Mouse (Mus musculus): ENCODE data around the gene Gapvd1.
"Not testable (repeated sequence)": the region's sequence is repeated elsewhere in the genome, so short reads cannot be mapped to it uniquely, and the experiment has no call there.

Gapvd1 gene

GRCm38 (mm10) chr2:34754551-34755358, at the start of gene Gapvd1:
TSS of gene Gapvd1 (minus strand) at chr2:34755232.
- DNase-seq (ENCODE audit: extremely low spot score), result peak; percentile 73

DNA sequence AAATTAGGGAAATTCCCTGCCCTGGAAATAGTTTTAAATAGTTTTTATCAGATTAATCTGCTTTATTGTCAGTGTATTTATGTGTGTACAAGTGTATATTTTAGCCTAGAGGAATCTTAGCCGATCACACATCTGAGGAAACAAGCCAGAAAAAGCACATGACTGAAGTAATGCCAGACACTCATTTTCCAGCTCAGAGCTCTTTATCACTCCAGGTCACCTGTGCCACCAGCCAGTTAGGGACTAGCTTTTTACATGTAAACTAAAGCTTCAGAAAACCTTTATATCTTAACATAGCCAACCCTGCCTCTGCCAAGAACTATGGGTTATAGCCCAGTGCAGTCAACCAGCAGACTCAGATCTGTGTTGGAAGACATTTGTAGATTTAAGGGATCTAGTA, 49.8 kb upstream of the Gapvd1 start:
- no peak for DNase-seq (ENCODE audit: extremely low spot score)

GRCm38 (mm10) chr2:34804172-34804571, 49.1 kb upstream of the Gapvd1 start:
- DNase-seq (ENCODE audit: extremely low spot score), result no peak

DNA sequence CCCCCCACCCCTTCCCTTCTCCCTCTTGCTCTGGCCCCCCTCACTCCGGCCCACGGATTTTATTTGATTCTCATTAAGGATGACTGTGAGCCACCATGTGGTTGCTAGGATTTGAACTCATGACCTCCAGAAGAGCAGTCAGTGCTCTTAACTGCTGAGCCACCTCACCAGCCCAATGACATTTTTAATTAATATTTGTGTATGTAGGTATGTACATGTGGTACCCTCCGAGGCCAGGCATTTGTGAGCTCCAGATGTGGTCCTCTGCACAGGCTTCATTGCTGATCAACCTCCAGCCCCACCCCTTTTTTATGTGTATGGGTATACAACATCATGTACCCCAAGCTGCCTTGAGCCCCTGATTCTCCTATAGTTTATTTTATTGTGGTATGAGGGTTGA, 48.7 kb upstream of the Gapvd1 start:
- no peak for DNase-seq (ENCODE audit: extremely low spot score)

DNA sequence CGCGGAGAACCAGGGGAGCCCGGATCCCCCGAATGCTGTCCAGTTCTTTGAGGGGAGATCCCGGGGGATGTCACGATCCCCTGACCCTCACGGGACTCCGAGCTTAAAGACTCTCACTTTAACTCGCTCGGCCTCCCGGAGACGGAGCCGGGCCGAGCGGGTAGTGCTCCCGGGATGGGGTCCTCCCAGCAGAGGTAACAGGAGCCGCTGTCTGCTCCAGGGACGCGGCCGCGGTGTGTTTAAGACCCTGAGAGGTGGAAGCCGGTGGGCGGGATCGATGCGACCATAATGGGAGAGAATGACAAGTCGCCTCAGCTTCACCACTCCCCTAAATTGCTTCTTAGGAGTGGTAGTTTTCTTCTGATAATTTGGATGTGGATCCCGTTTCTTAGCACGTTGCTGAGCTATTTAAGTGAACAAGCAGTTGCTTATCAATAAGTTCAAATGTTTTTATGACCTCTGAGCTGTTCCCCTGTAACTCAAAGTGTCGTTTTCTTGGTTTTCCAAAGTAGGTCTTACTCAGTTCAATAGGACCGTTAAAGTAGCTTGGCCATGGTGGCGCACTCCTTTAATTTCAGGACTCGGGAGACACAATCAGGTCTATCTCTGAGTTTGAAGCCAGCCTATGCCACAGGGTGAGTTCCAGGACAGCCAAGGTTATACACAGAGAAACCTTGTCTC, 47.7 kb upstream of the Gapvd1 start:
- peak; percentile 31 for DNase-seq (ENCODE audit: extremely low spot score)

GRCm38 (mm10) chr2:34801516-34802482, 46.8 kb upstream of the Gapvd1 start:
- peak; percentile 95 for DNase-seq (ENCODE audit: extremely low spot score)

- no peak for DNase-seq (ENCODE audit: extremely low spot score)
Observed at GRCm38 (mm10) chr2:34800371-34800770, 45.3 kb upstream of the Gapvd1 start.

DNA sequence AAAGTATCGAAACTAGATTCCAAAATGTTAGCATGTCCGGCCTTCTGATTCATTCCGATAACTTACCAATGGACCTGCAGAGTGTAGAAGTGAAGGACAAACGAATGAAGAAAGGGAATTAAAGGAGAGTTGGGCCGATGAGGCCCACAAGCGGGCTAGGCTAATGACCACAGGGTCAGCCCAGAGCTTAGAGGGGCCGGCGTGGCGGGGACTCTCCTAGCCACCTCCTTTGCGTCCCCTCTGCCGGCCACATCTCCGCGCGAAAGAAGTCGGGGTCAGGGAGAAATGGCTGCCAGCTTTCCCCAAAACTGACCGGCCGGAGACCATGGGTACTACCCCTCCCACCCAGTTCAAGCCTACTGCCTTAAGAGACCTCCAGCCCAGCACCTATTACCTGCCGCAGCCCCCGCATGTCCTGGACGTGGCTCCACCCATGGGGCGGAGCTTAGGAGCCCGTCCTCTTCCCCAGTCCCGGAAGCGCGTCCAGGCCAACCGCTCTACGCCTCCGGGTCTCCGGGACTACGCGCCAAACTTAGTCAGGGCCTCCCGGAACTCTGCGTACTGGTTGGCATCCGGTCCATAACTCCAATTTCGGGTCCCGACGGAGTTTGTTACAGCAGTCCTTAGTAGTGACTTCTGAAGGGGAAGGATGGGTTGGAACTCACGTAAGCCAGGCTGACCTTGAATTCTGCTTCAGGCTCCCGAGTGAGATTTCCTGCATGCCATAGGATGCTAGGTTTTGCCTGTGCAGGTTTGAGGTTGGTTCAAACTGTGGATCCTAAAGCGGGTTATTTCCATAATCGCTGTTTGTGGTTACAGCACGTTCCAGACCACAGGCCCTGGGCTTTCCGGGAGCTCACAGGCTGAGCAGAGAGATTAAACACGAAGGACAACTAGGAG, 44.6 kb upstream of the Gapvd1 start, which contains the start of gene Rabepk:
Rabepk (minus strand) TSS at position 556 of the 900 bp plus-strand sequence.
- DNase-seq (ENCODE audit: extremely low spot score), result peak; percentile 87

DNA sequence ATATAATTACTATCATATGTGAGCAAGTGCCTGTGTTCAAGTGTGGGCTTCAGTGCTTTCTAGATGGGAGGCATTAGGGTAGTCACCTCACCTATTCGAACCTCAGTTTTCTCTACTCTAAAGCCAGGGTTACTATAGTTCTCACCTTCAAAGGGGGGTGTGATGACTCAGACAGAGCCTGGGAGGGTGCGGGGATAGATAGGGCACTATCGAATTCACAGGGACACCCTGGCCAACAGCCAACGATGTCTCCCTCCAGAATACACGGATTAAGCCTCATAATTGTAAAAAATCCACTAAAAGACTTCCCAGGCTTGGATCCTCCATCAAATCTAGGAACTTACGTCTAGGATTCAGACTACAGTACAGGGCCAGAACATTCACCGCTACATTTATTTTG, 40.4 kb upstream of the Gapvd1 start:
- no peak for DNase-seq (ENCODE audit: extremely low spot score)

DNA sequence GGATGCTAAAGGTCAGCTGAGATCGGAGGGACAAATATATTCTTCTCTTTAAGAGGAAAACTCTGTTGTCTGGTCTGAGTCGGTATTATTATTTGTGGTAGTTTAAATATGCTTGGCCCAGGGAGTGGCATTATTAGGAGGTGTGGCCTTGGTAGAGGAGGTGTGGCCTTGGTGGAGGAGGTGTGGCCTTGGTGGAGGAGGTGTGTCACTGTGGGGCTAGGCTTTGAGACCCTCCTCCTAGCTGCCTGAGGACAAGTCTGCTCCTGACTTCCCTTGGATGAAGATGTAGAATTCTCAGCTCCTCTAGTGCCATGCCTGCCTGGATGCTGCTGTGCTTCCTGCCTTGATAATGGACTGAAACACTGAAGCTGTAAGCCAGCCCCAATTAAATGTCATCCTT, 39.5 kb upstream of the Gapvd1 start:
- DNase-seq (ENCODE audit: extremely low spot score), result no peak

- not testable (repeated sequence) for DNase-seq (ENCODE audit: extremely low spot score)
Observed at GRCm38 (mm10) chr2:34792543-34792942, 37.5 kb upstream of the Gapvd1 start.

- DNase-seq (ENCODE audit: extremely low spot score), result no peak
Observed at GRCm38 (mm10) chr2:34790282-34790681, 35.2 kb upstream of the Gapvd1 start.

GRCm38 (mm10) chr2:34784085-34784484, 29.1 kb upstream of the Gapvd1 start:
- peak; percentile 44 for DNase-seq (ENCODE audit: extremely low spot score)

GRCm38 (mm10) chr2:34783064-34784020, 28.3 kb upstream of the Gapvd1 start:
- DNase-seq (ENCODE audit: extremely low spot score), result no peak

DNA sequence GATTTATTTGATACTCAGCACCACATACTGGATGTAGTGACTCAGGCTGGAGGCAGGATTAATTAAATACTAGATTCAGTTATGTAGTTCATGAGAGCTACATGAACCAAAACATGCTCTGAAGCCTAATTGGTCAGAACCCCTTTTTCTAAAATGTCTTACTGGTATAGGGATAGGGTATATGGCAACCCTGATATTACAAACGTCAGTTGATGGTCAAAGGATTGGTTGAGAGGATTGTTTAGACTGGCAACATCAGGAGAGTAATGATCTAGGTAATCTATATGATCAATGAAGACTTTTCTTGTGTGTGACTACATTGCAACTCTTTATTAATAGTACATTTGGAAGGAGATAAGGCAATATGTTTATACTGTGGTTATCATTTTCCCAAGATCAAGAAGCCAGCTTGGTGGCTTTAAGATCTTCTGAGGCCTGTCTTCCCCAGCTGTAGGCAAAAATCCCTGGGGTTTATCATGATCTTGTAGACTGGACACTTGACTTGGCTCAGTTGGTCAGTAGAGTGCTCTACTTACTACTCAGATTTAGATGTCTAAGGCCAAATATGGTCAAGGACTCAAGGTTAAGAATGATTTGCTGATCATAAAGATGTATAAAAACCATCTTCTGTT, 22.3 kb upstream of the Gapvd1 start:
- DNase-seq (ENCODE audit: extremely low spot score), result no peak

- DNase-seq (ENCODE audit: extremely low spot score), result no peak
Observed at GRCm38 (mm10) chr2:34774493-34774892, 19.5 kb upstream of the Gapvd1 start.

GRCm38 (mm10) chr2:34773673-34774072, 18.6 kb upstream of the Gapvd1 start:
- DNase-seq (ENCODE audit: extremely low spot score), result no peak

- no peak for DNase-seq (ENCODE audit: extremely low spot score)
Observed at GRCm38 (mm10) chr2:34772252-34773235, 17.5 kb upstream of the Gapvd1 start.
